Mouse (Mus musculus) heart, embryonic 16.5 days (tissue): ENCODE measurements around the gene Lrp8. TPM values are rescaled to one million over a fixed set of nuclear protein-coding genes. Genes with fewer than 3 reads are reported as not detected.

Experiments
- ATAC-seq: fragments of 200-750 bp; cut with Nextera tagmentation; replicated peaks from 2 replicates; pipeline ENCODE4 v1.8.0; 2017; ENCODE audit warnings: moderate number of reproducible peaks; ENCODE audit not compliant: insufficient read depth, low FRiP score; ENCODE audit errors: extremely low read depth
- H3K27ac ChIP-seq: fragments of 300-500 bp; sonication (generic); 2 replicates; pipeline ENCODE4 v1.5.1; 2014; ENCODE audit warnings: mild to moderate bottlenecking, low read length, control low read depth, moderate library complexity
- H3K27me3 ChIP-seq: fragments of 300-500 bp; sonication (generic); 2 replicates; pipeline ENCODE4 v1.6.1; 2014; ENCODE audit warnings: low read length, mixed read lengths; ENCODE audit not compliant: control insufficient read depth, insufficient read depth
- H3K36me3 ChIP-seq: fragments of 300-500 bp; sonication (generic); 2 replicates; pipeline ENCODE4 v1.6.1; 2014; ENCODE audit not compliant: control insufficient read depth, insufficient read depth
- H3K4me1 ChIP-seq: fragments of 300-500 bp; sonication (generic); 2 replicates; pipeline ENCODE4 v1.6.1; 2014; ENCODE audit warnings: low read length, mixed read lengths; ENCODE audit not compliant: control insufficient read depth, insufficient read depth
- H3K4me2 ChIP-seq: fragments of 300-500 bp; sonication (generic); 2 replicates; pipeline ENCODE4 v1.6.1; 2014; ENCODE audit warnings: low read depth, mild to moderate bottlenecking, control low read depth, low read length
- H3K4me3 ChIP-seq: fragments of 300-500 bp; sonication (generic); 2 replicates; pipeline ENCODE4 v1.5.1; 2014; ENCODE audit warnings: mild to moderate bottlenecking, control low read depth, low read length
- H3K9ac ChIP-seq: fragments of 300-500 bp; sonication (generic); 2 replicates; pipeline ENCODE4 v1.6.1; 2014; ENCODE audit warnings: low read length, control low read depth
- H3K9me3 ChIP-seq: fragments of 300-500 bp; sonication (generic); replicated peaks from 2 replicates; pipeline ENCODE4 v1.6.1; 2016; ENCODE audit warnings: low read length; ENCODE audit not compliant: control insufficient read depth
- WGBS: fragments of 180-500 bp; shearing (Covaris S2); extraction: QIAGEN DNeasy Blood & Tissue Kit; methylation state at CpG from one replicate; pipeline ENCODE4 v1.1.7; 2014; 5-methylcytosine and 5-hydroxymethylcytosine counted together
- polyA plus RNA-seq: library from polyadenylated mRNA; unstranded; fragments of >200 nt; fragmentation: Nextera tagmentation; extraction: Ambion mirVana; gene quantifications from 2 replicates; pipeline ENCODE4 v1.2.1, GENCODE M21; 2015

Lrp8 gene
- polyA plus RNA-seq, 1 experiment from 2014 or later, result 0.91 TPM

DNA sequence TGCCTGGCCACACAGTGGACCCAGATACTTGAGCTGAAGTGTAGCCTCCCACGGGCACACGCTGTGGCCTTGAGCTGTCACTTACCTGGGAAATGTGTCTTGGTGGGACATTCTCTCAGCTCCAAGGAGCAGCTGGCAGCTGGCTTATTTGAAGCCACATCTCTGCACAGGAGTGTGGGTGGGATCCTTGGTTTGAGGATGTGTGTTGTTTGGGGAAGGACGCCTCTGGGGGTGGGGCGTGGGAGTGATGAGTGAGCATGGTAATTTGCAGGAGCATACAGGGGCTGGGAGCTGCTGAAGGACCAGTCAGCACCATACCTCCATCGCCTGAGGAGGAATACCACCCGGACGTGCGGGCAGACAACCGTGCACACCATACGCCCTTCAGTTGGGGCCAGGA is 28.1 kb downstream of the Lrp8 start:
- H3K9me3 ChIP-seq, result no peaks in the 10 kb centered on the region
- H3K36me3 ChIP-seq, result no peaks in the 10 kb centered on the region
- no peaks in the 10 kb centered on the region for H3K4me1 ChIP-seq
- no peak overlapping the region for H3K4me3 ChIP-seq
- WGBS, result 63% methylated on average over 10 of the region's 10 CpGs
- no peaks in the 10 kb centered on the region for H3K27me3 ChIP-seq
- ATAC-seq, result no peak
- no peak overlapping the region for H3K4me2 ChIP-seq
- no peak overlapping the region for H3K9ac ChIP-seq
- H3K27ac ChIP-seq, result no peak overlapping the region

- ATAC-seq, result no peak
- no peak overlapping the region for H3K9ac ChIP-seq
- no peaks in the 10 kb centered on the region for H3K27me3 ChIP-seq
- H3K36me3 ChIP-seq, result no peaks in the 10 kb centered on the region
- H3K4me2 ChIP-seq, result no peak overlapping the region
- no peak overlapping the region for H3K4me3 ChIP-seq
- H3K9me3 ChIP-seq, result no peaks in the 10 kb centered on the region
- no peak overlapping the region for H3K27ac ChIP-seq
- H3K4me1 ChIP-seq, result no peaks in the 10 kb centered on the region
- 76% methylated on average over 7 of the region's 7 CpGs for WGBS
These were observed 28.8 kb downstream of the Lrp8 start for GRCm38 (mm10) chr4:107830821-107831221.

- Histone ChIP-seq H3K27me3 (no peaks in the 10 kb centered on the region), H3K4me2 (no peak overlapping the region), H3K4me3 (no peak overlapping the region), H3K4me1 (no peaks in the 10 kb centered on the region), H3K9ac (no peak overlapping the region), H3K9me3 (no peaks in the 10 kb centered on the region), H3K27ac (no peak overlapping the region), H3K36me3 (no peaks in the 10 kb centered on the region)
- ATAC-seq, result no peak
- 88% methylated on average over 6 of the region's 6 CpGs for WGBS
These were observed 29.6 kb downstream of the Lrp8 start for GRCm38 (mm10) chr4:107831678-107832077.

DNA sequence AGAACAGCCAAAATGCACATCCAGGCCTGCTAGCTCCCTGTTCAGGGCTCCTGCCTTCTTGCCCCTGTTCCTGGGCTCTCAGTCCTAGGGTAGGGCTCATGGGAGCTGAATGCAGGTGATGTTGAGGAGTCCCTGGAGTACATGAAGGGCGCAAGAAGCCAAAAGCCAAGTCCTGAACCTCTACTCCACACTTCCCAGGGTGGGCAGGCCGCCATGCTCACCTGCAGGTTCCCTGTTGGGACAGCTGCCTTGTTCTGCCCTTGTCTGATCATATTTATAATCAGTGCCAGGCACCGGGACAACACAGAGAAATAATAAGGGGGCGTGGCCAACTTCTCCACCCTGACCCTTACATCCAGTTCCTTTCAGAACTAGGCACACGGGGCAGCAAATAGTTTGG is 31.5 kb downstream of the Lrp8 start:
- H3K4me3 ChIP-seq, result no peak overlapping the region
- no peaks in the 10 kb centered on the region for H3K27me3 ChIP-seq
- H3K36me3 ChIP-seq, result no peaks in the 10 kb centered on the region
- H3K27ac ChIP-seq, result no peak overlapping the region
- 82% methylated on average over 5 of the region's 5 CpGs for WGBS
- no peak for ATAC-seq
- H3K9ac ChIP-seq, result no peak overlapping the region
- no peaks in the 10 kb centered on the region for H3K9me3 ChIP-seq
- H3K4me2 ChIP-seq, result no peak overlapping the region
- 0 out of 2 replicates have a peak, but pooled peaks cover 3% of the 10 kb centered on the region for H3K4me1 ChIP-seq

DNA sequence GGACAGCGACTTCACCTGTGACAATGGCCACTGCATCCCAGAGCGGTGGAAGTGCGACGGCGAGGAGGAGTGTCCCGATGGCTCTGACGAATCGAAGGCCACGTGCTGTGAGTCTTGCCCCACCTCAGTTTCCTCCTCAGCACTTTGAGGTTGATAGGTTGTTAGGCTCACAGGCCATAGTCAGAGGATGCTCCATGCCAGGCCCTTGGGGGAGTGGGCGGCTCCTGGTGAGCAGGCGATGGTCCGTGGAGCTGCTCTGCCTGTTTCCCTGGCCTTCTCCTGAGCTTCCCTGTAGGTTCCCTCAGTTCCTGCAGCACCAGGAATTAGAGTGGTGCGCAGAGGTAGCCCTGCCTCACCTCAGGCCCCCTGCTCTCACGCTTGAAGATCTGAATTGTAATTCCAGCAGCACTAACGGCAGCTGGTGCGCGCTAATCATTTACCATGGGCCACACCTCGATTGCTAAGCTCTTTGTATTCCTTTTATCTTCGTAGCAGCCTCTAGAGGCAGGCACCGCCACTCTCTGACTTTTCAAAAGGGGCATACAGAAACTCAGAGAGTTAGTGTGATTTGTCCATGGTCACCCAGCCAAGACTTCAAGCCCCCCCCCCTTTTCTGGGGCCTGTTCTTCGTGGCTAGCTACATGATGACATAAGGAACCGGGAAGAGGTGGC is 32.7 kb downstream of the Lrp8 start:
- H3K4me1 ChIP-seq, result 0 out of 2 replicates have a peak, but pooled peaks cover 3% of the 10 kb centered on the region
- 61% methylated on average over 22 of the region's 22 CpGs for WGBS
- no peak overlapping the region for H3K27ac ChIP-seq
- no peak overlapping the region for H3K4me3 ChIP-seq
- H3K9me3 ChIP-seq, result no peaks in the 10 kb centered on the region
- ATAC-seq, result no peak
- no peaks in the 10 kb centered on the region for H3K36me3 ChIP-seq
- H3K4me2 ChIP-seq, result no peak overlapping the region
- no peaks in the 10 kb centered on the region for H3K27me3 ChIP-seq
- no peak overlapping the region for H3K9ac ChIP-seq

GRCm38 (mm10) chr4:107835508-107835909 is 33.4 kb downstream of the Lrp8 start:
- Histone ChIP-seq H3K4me3 (no peak overlapping the region), H3K36me3 (no peaks in the 10 kb centered on the region), H3K9ac (no peak overlapping the region), H3K27ac (no peak overlapping the region), H3K27me3 (no peaks in the 10 kb centered on the region), H3K4me1 (0 out of 2 replicates have a peak, but pooled peaks cover 3% of the 10 kb centered on the region), H3K4me2 (no peak overlapping the region), H3K9me3 (no peaks in the 10 kb centered on the region)
- ATAC-seq, result no peak
- 61% methylated on average over 5 of the region's 5 CpGs for WGBS

DNA sequence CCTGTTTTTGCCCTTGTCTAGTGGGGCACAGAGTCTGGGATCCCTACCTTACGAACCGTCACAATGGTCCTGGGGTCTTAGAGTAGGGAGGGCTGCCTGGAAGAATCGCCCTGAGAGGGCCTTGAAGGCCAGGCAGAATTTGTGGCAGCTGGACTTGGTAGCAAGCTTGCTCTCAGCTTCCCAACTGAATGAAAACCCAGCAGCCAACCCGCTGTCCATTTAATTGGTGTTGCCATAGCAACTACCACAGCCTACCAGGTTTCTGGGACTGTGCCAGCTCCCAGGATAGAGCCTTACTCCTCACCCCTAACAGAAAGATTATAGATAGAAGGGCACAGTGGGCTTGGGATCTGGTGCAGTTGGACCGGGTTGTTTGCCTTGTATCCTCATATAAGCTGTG is 34.7 kb downstream of the Lrp8 start:
- Histone ChIP-seq H3K4me1 (0 out of 2 replicates have a peak, but pooled peaks cover 3% of the 10 kb centered on the region), H3K4me3 (no peak overlapping the region), H3K27me3 (no peaks in the 10 kb centered on the region), H3K27ac (no peak overlapping the region), H3K4me2 (no peak overlapping the region), H3K36me3 (no peaks in the 10 kb centered on the region), H3K9ac (no peak overlapping the region), H3K9me3 (no peaks in the 10 kb centered on the region)
- WGBS, result 68% methylated on average over 5 of the region's 5 CpGs
- no peak for ATAC-seq

- H3K4me2 ChIP-seq, result no peak overlapping the region
- ATAC-seq, result no peak
- no peaks in the 10 kb centered on the region for H3K36me3 ChIP-seq
- H3K4me3 ChIP-seq, result no peak overlapping the region
- WGBS, result 77% methylated on average over 3 of the region's 3 CpGs
- no peak overlapping the region for H3K27ac ChIP-seq
- H3K4me1 ChIP-seq, result 0 out of 2 replicates have a peak, but pooled peaks cover 3% of the 10 kb centered on the region
- H3K9ac ChIP-seq, result no peak overlapping the region
- H3K27me3 ChIP-seq, result no peaks in the 10 kb centered on the region
- H3K9me3 ChIP-seq, result no peaks in the 10 kb centered on the region
These were observed 35.8 kb downstream of the Lrp8 start for GRCm38 (mm10) chr4:107837910-107838309.

- H3K27me3 ChIP-seq, result peaks cover 31% of the 10 kb centered on the region
- no peaks in the 10 kb centered on the region for H3K36me3 ChIP-seq
- no peaks in the 10 kb centered on the region for H3K9me3 ChIP-seq
- 80% methylated on average over 8 of the region's 8 CpGs for WGBS
- no peak overlapping the region for H3K27ac ChIP-seq
- ATAC-seq, result no peak
- no peak overlapping the region for H3K9ac ChIP-seq
- no peak overlapping the region for H3K4me3 ChIP-seq
- H3K4me1 ChIP-seq, result peaks cover 4% of the 10 kb centered on the region; the same call in 1 of the 2 replicates
- H3K4me2 ChIP-seq, result no peak overlapping the region
These were observed 41.6 kb downstream of the Lrp8 start for GRCm38 (mm10) chr4:107843687-107844086.
